Mouse (Mus musculus): ENCODE measurements around the gene Mob2.

DNA sequence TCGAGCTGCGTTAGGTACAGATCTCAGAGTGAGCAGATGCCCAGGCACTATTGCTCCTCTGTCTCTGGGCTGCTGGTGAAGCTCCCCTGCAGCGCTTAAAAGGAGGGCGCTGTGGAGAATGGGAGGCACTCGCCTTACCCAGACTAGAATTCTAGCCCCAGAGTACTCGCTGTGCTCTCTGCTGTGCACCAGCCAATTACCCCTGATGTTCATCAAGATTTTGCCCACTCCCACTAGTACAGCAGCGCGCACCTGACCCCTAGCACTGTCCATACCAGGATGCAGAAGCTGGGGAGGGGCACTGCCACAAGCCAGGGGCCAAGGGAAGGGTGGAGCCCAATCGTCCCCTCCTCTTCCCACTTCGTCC, 10.3 kb upstream of the Mob2 start:
- TF ChIP-seq CTCF (conservative IDR thresholded peaks at IDR 0.05; ENCODE audit: low read length) (no peak), POU5F1 (IDR thresholded peaks at IDR 0.05; ENCODE audit: borderline replicate concordance, low read length) (no peak)

Data from E14TG2a.4 (cell line).